Mouse (Mus musculus) lung, embryonic 15.5 days (tissue): ENCODE data around the gene Synj2. TPM values are rescaled to one million over a fixed set of nuclear protein-coding genes. Genes with fewer than 3 reads are reported as not detected.

Experiments
- ATAC-seq: fragments of 200-750 bp; cut with Nextera tagmentation; 2 replicates; pipeline ENCODE4 v1.8.0; 2017; ENCODE audit warnings: moderate number of reproducible peaks, borderline replicate concordance; ENCODE audit not compliant: low FRiP score, low TSS enrichment; ENCODE audit errors: extremely low read depth
- H3K27ac ChIP-seq: fragments of 300-500 bp; sonication (generic); 2 replicates; pipeline ENCODE4 v1.5.1; 2015; ENCODE audit warnings: moderate library complexity, mild to moderate bottlenecking, inconsistent platforms
- H3K27me3 ChIP-seq: fragments of 300-500 bp; sonication (generic); 2 replicates; pipeline ENCODE4 v1.6.1; 2015; ENCODE audit warnings: inconsistent platforms
- H3K36me3 ChIP-seq: fragments of 300-500 bp; sonication (generic); 2 replicates; pipeline ENCODE4 v1.6.1; 2015; ENCODE audit warnings: inconsistent platforms
- H3K4me1 ChIP-seq: fragments of 300-500 bp; sonication (generic); 2 replicates; pipeline ENCODE4 v1.6.1; 2015; ENCODE audit warnings: inconsistent platforms
- H3K4me2 ChIP-seq: fragments of 300-500 bp; sonication (generic); 2 replicates; pipeline ENCODE4 v1.6.1; 2015; ENCODE audit warnings: inconsistent platforms, mild to moderate bottlenecking, moderate library complexity
- H3K4me3 ChIP-seq: fragments of 300-500 bp; sonication (generic); 2 replicates; pipeline ENCODE4 v1.5.1; 2015; ENCODE audit warnings: mild to moderate bottlenecking, inconsistent platforms
- H3K9ac ChIP-seq: fragments of 300-500 bp; sonication (generic); 2 replicates; pipeline ENCODE4 v1.6.1; 2015; ENCODE audit warnings: inconsistent platforms
- H3K9me3 ChIP-seq: fragments of 300-500 bp; sonication (generic); 2 replicates; pipeline ENCODE4 v1.6.1; 2016; ENCODE audit warnings: inconsistent platforms
- WGBS: fragments of 180-500 bp; shearing (Covaris S2); methylation state at CpG from one replicate; pipeline ENCODE4 v1.1.7; 2015; 5-methylcytosine and 5-hydroxymethylcytosine counted together
- polyA plus RNA-seq: library from polyadenylated mRNA; unstranded; fragments of >200 nt; fragmentation: Nextera tagmentation; extraction: Ambion mirVana; gene quantifications from 2 replicates; pipeline ENCODE4 v1.2.1, GENCODE M21; 2015

Gene Synj2
- polyA plus RNA-seq, 1 experiment from 2014 or later: 3.4 TPM

DNA sequence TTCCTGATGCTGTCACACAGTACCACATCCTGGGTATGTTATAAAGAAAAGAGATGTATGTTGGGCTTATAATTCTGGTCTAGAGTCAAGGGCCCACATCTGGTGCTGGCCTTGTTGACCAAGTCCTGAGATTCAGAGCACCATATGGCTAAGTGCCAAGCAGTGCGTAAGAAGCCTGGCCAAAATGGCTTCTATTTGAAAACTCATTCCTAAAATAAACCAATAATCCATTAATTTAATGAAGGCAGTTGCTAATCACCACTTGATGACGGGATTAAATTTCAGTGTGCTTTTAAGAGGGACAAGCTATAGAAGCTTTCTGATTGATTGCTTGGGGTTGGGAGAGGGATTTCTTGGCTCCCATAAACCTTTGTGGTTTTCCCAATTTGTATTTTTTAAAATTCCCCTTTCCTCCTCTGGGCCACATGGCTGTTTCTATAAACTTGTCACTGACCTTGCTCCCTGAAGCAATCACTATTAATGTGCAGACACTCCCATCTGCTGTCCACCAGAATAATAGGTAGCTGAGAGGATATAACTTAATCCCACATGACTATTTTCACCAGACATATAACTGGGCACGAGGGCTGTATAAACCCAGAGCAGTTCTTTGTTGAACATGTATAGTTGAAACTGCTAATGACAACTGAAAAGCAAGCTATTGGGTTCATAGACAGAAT lies 52.6 kb downstream of the Synj2 start:
- WGBS: 50% methylated on average over 3 of the region's 3 CpGs

DNA sequence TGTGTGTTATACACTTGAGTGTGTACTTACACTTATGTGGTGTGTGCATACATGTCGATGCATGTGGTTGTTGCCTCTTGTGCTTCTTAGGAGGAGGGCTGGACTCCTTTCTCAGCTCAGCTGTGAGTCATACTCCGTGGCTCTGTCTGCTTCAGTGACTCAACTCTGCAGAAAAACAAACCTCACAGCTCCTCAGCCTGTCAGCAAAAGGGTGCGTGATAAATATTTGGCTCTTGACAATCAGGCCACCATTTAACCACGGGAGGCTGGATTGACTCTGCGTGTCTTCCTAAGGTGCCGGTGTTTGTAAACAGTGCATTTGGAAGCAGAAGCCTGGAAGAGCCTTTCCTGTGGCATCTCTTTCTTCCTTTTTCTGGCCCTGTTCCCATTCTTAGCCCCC lies 53.5 kb downstream of the Synj2 start:
- H3K9me3 ChIP-seq: no peaks in the 10 kb centered on the region
- H3K4me2 ChIP-seq: no peak overlapping the region
- H3K27ac ChIP-seq: no peak overlapping the region
- peaks cover 11% of the 10 kb centered on the region for H3K4me1 ChIP-seq
- H3K27me3 ChIP-seq: no peaks in the 10 kb centered on the region
- 58% methylated on average over 6 of the region's 6 CpGs for WGBS
- H3K4me3 ChIP-seq: no peak overlapping the region
- H3K36me3 ChIP-seq: no peaks in the 10 kb centered on the region
- H3K9ac ChIP-seq: no peak overlapping the region
- no peak for ATAC-seq

More for the DNA sequence above, 52.6 kb downstream of the Synj2 start:
- Histone ChIP-seq H3K9ac (no peak overlapping the region), H3K4me3 (no peak overlapping the region), H3K27me3 (no peaks in the 10 kb centered on the region), H3K4me2 (no peak overlapping the region), H3K36me3 (no peaks in the 10 kb centered on the region), H3K4me1 (peaks cover 8% of the 10 kb centered on the region), H3K27ac (no peak overlapping the region), H3K9me3 (no peaks in the 10 kb centered on the region)
- no peak for ATAC-seq

- Histone ChIP-seq H3K27me3 (no peaks in the 10 kb centered on the region), H3K4me3 (no peak overlapping the region), H3K36me3 (no peaks in the 10 kb centered on the region), H3K27ac (no peak overlapping the region), H3K9me3 (no peaks in the 10 kb centered on the region), H3K4me2 (no peak overlapping the region), H3K4me1 (peaks cover 11% of the 10 kb centered on the region), H3K9ac (no peak overlapping the region)
- no peak for ATAC-seq
- WGBS: 80% methylated on average over 14 of the region's 14 CpGs
Measured at GRCm38 (mm10) chr17:5996589-5996988, 55.5 kb downstream of the Synj2 start.

- Histone ChIP-seq H3K36me3 (no peaks in the 10 kb centered on the region), H3K4me1 (peaks cover 11% of the 10 kb centered on the region), H3K4me2 (no peak overlapping the region), H3K27me3 (no peaks in the 10 kb centered on the region), H3K4me3 (no peak overlapping the region), H3K9me3 (no peaks in the 10 kb centered on the region), H3K27ac (peak overlapping the region; percentile 48), H3K9ac (no peak overlapping the region)
- 0 out of 2 replicates have a peak, but pooled peaks have one; percentile 17 for ATAC-seq
- WGBS: 56% methylated on average over 16 of the region's 16 CpGs
Measured at GRCm38 (mm10) chr17:5997380-5998234, 56.5 kb downstream of the Synj2 start.

- Histone ChIP-seq H3K36me3 (no peaks in the 10 kb centered on the region), H3K4me3 (no peak overlapping the region), H3K4me1 (peaks cover 11% of the 10 kb centered on the region), H3K9me3 (no peaks in the 10 kb centered on the region), H3K9ac (no peak overlapping the region), H3K4me2 (no peak overlapping the region), H3K27me3 (no peaks in the 10 kb centered on the region), H3K27ac (no peak overlapping the region)
- no peak for ATAC-seq
Measured at GRCm38 (mm10) chr17:5998235-5998500, 57.1 kb downstream of the Synj2 start.

DNA sequence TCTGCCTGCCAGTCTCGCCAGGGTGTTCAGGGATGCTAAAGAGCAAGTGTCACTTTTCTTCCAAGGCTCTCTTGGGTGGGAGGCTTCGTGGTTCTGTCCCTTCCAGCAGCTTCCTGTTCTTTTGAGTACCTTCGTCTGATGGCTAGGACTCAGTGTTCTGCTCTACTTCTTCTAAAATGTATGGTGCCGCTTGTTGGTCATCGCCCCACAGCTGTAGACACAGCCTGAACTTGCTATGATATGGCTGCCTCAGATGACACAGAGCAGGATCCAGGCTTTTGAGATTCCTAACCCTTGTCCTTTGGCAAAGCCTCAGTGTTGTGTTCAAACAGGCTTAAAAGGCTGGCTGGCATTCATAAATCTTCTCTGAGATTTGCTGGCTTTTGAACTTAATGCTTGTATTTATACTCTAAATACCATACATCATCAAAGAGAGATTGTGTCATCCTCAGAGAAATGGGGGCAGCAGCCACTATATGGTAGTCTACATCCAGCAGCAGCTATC lies 58.0 kb downstream of the Synj2 start:
- 76% methylated on average over 5 of the region's 5 CpGs for WGBS
- no peak for ATAC-seq
- Histone ChIP-seq H3K4me2 (no peak overlapping the region), H3K9me3 (no peaks in the 10 kb centered on the region), H3K9ac (no peak overlapping the region), H3K4me1 (peaks cover 11% of the 10 kb centered on the region), H3K36me3 (no peaks in the 10 kb centered on the region), H3K27me3 (no peaks in the 10 kb centered on the region), H3K4me3 (no peak overlapping the region), H3K27ac (no peak overlapping the region)

- no peaks in the 10 kb centered on the region for H3K36me3 ChIP-seq
- ATAC-seq: no peak
- 78% methylated on average over 8 of the region's 8 CpGs for WGBS
Measured at GRCm38 (mm10) chr17:6000864-6001319, 59.8 kb downstream of the Synj2 start.

GRCm38 (mm10) chr17:6001389-6001788 lies 60.3 kb downstream of the Synj2 start:
- no peak overlapping the region for H3K27ac ChIP-seq
- H3K27me3 ChIP-seq: no peaks in the 10 kb centered on the region
- H3K4me3 ChIP-seq: no peak overlapping the region
- H3K4me2 ChIP-seq: no peak overlapping the region
- WGBS: 67% methylated on average over 6 of the region's 6 CpGs
- H3K4me1 ChIP-seq: peaks cover 27% of the 10 kb centered on the region
- no peaks in the 10 kb centered on the region for H3K36me3 ChIP-seq
- ATAC-seq: no peak
- no peak overlapping the region for H3K9ac ChIP-seq
- H3K9me3 ChIP-seq: no peaks in the 10 kb centered on the region

More at GRCm38 (mm10) chr17:6000864-6001319, 59.8 kb downstream of the Synj2 start:
- peaks cover 22% of the 10 kb centered on the region for H3K4me1 ChIP-seq
- H3K4me3 ChIP-seq: no peak overlapping the region
- no peaks in the 10 kb centered on the region for H3K9me3 ChIP-seq
- no peak overlapping the region for H3K4me2 ChIP-seq
- no peaks in the 10 kb centered on the region for H3K27me3 ChIP-seq
- no peak overlapping the region for H3K27ac ChIP-seq
- H3K9ac ChIP-seq: no peak overlapping the region

DNA sequence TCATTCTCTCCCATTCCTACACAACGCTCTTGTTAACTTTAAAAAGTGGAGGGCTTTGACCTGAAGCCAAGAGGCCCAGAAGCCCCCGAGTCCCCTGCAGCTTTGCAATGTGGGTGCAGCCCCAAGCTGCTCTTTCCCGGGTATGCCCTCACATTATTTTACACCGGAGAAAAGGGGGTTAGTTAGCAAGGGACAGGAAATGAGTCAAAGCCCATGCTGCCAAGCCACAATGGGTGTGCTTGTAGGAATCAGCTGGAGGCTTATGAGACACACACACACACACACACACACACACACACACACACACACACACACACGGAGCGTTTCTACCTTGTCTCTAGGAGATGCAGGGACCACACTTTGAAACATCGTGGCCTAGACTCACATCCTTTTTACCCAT lies 60.8 kb downstream of the Synj2 start:
- H3K9me3 ChIP-seq: no peaks in the 10 kb centered on the region
- 57% methylated on average over 7 of the region's 7 CpGs for WGBS
- H3K4me2 ChIP-seq: no peak overlapping the region
- H3K27me3 ChIP-seq: no peaks in the 10 kb centered on the region
- H3K9ac ChIP-seq: no peak overlapping the region
- ATAC-seq: no peak
- H3K36me3 ChIP-seq: no peaks in the 10 kb centered on the region
- H3K4me3 ChIP-seq: no peak overlapping the region
- H3K27ac ChIP-seq: no peak overlapping the region
- peaks cover 31% of the 10 kb centered on the region for H3K4me1 ChIP-seq

- no peak overlapping the region for H3K4me3 ChIP-seq
- H3K9me3 ChIP-seq: no peaks in the 10 kb centered on the region
- ATAC-seq: no peak
- no peak overlapping the region for H3K9ac ChIP-seq
- H3K4me1 ChIP-seq: peaks cover 34% of the 10 kb centered on the region
- WGBS: 94% methylated on average over 6 of the region's 6 CpGs
- H3K27ac ChIP-seq: no peak overlapping the region
- H3K36me3 ChIP-seq: no peaks in the 10 kb centered on the region
- H3K27me3 ChIP-seq: no peaks in the 10 kb centered on the region
- no peak overlapping the region for H3K4me2 ChIP-seq
Measured at GRCm38 (mm10) chr17:6002563-6002962, 61.5 kb downstream of the Synj2 start.

DNA sequence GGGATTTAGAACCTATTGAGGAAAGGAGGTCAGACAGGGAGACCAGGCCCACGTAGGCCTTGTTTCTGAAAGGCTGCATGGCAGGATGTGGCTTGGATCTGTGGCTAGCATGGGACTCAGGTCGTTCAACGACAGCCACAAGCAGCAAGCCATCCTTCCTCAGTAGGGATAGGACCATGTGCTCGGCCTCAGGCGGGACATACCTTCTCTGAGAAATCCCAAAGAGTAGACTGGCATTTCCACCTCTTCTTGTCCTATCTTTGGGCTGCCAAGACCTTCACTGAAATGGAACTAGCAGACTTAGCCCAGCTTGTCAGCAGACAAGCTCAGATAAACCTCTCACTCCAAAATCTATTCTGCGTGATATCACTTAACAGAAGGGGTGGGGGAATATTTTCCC lies 62.6 kb downstream of the Synj2 start:
- 85% methylated on average over 6 of the region's 6 CpGs for whole genome bisulfite sequencing
- ATAC-seq: no peak
- no peaks in the 10 kb centered on the region for H3K36me3 ChIP-seq
- no peak overlapping the region for H3K27ac ChIP-seq
- no peak overlapping the region for H3K4me3 ChIP-seq
- no peak overlapping the region for H3K4me2 ChIP-seq
- H3K27me3 ChIP-seq: no peaks in the 10 kb centered on the region
- H3K9me3 ChIP-seq: no peaks in the 10 kb centered on the region
- no peak overlapping the region for H3K9ac ChIP-seq
- peaks cover 39% of the 10 kb centered on the region for H3K4me1 ChIP-seq

- Histone ChIP-seq H3K4me3 (no peak overlapping the region), H3K4me2 (peak overlapping the region; percentile 18; the same call in 1 of the 2 replicates), H3K9me3 (no peaks in the 10 kb centered on the region), H3K4me1 (peaks cover 41% of the 10 kb centered on the region), H3K36me3 (no peaks in the 10 kb centered on the region), H3K27me3 (no peaks in the 10 kb centered on the region), H3K9ac (no peak overlapping the region), H3K27ac (peak overlapping the region; percentile 93)
- ATAC-seq: peak; percentile 70
- 13% methylated on average over 12 of the region's 14 CpGs for WGBS
Measured at GRCm38 (mm10) chr17:6005246-6005637, 64.2 kb downstream of the Synj2 start.
